Mouse (Mus musculus) mammary gland, adult 2 months (tissue): Measurements from ENCODE around the gene Echdc2. TPM values are rescaled to one million over a fixed set of nuclear protein-coding genes. Genes with fewer than 3 reads are reported as not detected.

Experiments
- polyA plus RNA-seq: library from polyadenylated mRNA; depleted of rRNA; stranded (reverse); fragments of >200 nt; gene quantifications from 2 replicates; pipeline ENCODE4 v1.2.3, GENCODE M21; 2012; ENCODE audit warnings: low replicate concordance; rRNA removed

Gene Echdc2
- polyA plus RNA-seq = 70.9 and 78.7 TPM in 2 replicates

DNA sequence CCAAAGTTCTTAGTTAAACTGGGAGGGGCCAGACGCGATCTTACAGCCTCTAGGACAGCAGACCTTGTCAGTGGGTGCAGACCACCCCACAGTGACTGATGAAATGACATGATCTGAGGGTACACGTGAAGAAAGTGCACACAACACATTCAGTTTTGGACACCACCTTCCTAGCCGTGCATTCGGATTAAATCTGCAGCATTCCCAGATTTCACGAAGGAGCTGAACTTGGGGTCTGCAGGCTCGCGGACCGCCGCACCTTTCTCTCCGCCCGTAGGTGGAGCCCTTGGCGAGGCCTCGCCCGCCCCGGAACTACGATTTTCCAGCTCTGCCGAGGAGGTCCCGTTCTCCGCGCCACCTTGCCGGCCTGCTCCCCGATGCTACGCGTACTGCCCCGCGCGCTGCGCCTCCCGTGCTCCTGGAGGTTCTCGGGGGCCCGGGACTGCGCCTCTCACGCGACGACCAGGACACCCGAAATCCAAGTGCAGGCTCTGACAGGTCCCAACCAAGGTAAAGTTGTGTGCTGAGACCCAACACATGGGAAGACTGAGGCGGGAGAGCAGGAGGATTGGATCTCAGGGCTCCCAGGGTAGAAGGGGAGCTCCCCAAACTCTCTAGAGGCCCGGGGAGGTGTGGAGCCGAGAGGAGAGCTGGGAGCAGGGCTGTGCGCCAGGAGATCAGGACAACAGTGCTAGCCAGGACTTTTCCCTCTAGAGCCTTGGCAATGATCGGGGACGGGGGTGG, at the start of gene Echdc2:
Echdc2 (plus strand) TSS at position 286 of the 744 bp plus-strand sequence.

DNA sequence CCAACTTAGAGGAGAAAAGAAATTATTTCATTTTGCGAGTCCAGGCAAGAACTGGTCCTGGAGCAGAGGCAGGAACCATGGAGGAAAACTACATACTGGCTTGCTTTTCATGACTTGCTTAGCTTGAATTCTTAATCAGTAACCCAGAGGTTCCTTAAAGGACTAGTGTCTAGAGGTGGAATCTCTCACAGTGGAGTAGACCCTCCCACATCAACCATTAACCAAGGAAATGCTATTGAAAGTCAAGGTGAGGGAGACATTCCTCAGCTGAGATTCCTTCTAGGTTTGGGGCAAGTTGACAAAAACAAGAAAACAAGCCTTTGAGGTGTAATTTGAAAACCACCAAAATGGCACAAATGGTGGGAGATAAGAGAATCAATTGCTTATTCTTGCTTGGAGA, 20.4 kb upstream of the Echdc2 start, which contains the start of gene Scp2:
Scp2 (minus strand) TSS at position 119 of the 400 bp plus-strand sequence.

DNA sequence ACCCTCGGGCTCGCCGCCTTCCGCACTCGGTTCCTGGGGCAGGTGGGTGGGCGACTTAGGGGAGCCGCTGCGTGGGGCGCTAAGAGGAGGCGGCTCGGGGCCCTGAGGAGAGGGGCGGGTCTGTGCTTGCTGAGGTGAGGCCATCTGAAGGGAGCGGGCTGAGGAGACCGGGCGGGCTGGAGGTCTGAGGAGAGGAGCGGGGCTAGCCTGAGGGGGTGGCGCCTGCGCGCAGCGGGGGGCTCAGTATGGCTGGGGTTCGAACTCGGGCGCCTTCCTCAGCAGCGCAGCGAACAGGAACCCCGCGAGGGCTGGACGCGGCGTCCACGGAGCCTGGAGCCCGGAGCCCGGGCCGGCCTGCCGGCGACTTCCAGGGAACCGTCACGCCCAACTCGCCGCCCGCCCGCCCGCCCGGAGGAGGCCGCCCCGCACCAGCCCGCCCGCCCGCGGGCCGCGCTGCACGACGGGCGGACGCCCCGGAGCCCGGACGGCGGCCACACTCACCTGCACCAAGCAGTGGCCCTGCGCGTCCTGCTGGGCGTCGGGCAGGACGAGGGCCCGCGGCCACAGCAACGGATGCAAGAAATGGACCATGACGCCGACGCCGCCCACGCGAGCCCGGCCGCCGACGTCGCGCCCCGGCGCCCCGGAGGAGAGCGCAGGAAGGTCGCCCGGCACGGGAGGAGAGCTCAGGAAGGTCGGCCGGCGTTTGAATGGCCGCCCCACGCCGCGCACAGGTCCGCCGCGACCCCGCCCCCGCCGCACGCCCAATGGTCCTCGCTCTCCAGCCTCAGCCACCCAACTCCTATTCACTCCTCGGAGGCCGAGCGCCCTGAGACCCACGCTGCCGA, 52.3 kb downstream of the Echdc2 start, which contains the start of gene Zyg11a:
Zyg11a (minus strand) TSS at position 717 of the 848 bp plus-strand sequence.

Other genes starting within 250 kb of the Echdc2 start
- 228 and 369 TPM in 2 replicates for gene Cpt2, start 241.8 kb upstream of the Echdc2 start, polyA plus RNA-seq
- 0.04 and 0.34 TPM in 2 replicates for gene Slc1a7, start 197.1 kb upstream of the Echdc2 start, polyA plus RNA-seq
- gene Podn, start 69.0 kb upstream of the Echdc2 start, polyA plus RNA-seq = 45.5 and 51.3 TPM in 2 replicates
- gene Scp2, start 20.4 kb upstream of the Echdc2 start, polyA plus RNA-seq = 166 and 405 TPM in 2 replicates
- 2.7 and 3.9 TPM in 2 replicates for gene Zyg11a, start 52.6 kb downstream of the Echdc2 start, polyA plus RNA-seq
- gene Zyg11b, start 135.7 kb downstream of the Echdc2 start, polyA plus RNA-seq = 7.9 and 13.7 TPM in 2 replicates
- gene Coa7, start 162.7 kb downstream of the Echdc2 start, polyA plus RNA-seq = 7.3 and 8.6 TPM in 2 replicates
- gene Shisal2a, start 217.9 kb downstream of the Echdc2 start, polyA plus RNA-seq = not detected in 2 replicates
- gene Gpx7, start 241.5 kb downstream of the Echdc2 start, polyA plus RNA-seq = 23.9 and 33.6 TPM in 2 replicates